Mouse (Mus musculus): ENCODE measurements at regions not wholly inside any gene's neighbourhood (a gene's known extent, or its start where the extent isn't known, plus 50 kb on each side); places are given as distances from the start of the nearest gene placed in this dataset.

GRCm38 (mm10) chr1:144317560-144317959 is 68.5 kb upstream of the Rgs1 start:
- Histone ChIP-seq H3K4me3 (ENCODE audit: insufficient read depth, poor library complexity, severe bottlenecking) (no peak overlapping the region), H3K79me3 (ENCODE audit: low read depth) (no peaks in the 10 kb centered on the region)

GRCm38 (mm10) chr1:144316251-144316650 is 67.2 kb upstream of the Rgs1 start:
- Histone ChIP-seq H3K4me3 (ENCODE audit: insufficient read depth, poor library complexity, severe bottlenecking) (no peak overlapping the region), H3K36me3 (ENCODE audit: control insufficient read depth, insufficient read depth) (no peaks in the 10 kb centered on the region), H3ac (ENCODE audit: control insufficient read depth, insufficient read length, low read depth) (no peak overlapping the region), H3K79me2 (ENCODE audit: control insufficient read depth, insufficient read depth) (no peaks in the 10 kb centered on the region), H3K27me3 (ENCODE audit: control insufficient read depth, insufficient read depth, insufficient read length) (no peaks in the 10 kb centered on the region), H3K79me3 (ENCODE audit: low read depth) (no peaks in the 10 kb centered on the region)
- TF ChIP-seq MYOD1 (IDR thresholded peaks at IDR 0.05; ENCODE audit: control insufficient read depth, insufficient read length, low read depth) (no peak), MYOG (IDR thresholded peaks at IDR 0.05; ENCODE audit: control insufficient read depth, extremely low read depth, insufficient read length) (no peak), FOSL1 (IDR thresholded peaks at IDR 0.05; ENCODE audit: insufficient read depth, low read length, poor library complexity, severe bottlenecking) (no peak), CEBPB (IDR thresholded peaks at IDR 0.05; ENCODE audit: low read depth) (no peak), USF1 (IDR thresholded peaks at IDR 0.05; ENCODE audit: low read depth) (no peak), CTCF (IDR thresholded peaks at IDR 0.05; ENCODE audit: control insufficient read depth, insufficient read depth, insufficient read length) (no peak), MAX (IDR thresholded peaks at IDR 0.05) (no peak)

More at GRCm38 (mm10) chr1:144317560-144317959, 68.5 kb upstream of the Rgs1 start:
- TF ChIP-seq MYOD1 (IDR thresholded peaks at IDR 0.05; ENCODE audit: control insufficient read depth, insufficient read length, low read depth): no peak
- no peak for TF ChIP-seq CEBPB (IDR thresholded peaks at IDR 0.05; ENCODE audit: low read depth)
- TF ChIP-seq USF1 (IDR thresholded peaks at IDR 0.05; ENCODE audit: low read depth): no peak
- no peak for TF ChIP-seq FOSL1 (IDR thresholded peaks at IDR 0.05; ENCODE audit: insufficient read depth, low read length, poor library complexity, severe bottlenecking)
- TF ChIP-seq MYOG (IDR thresholded peaks at IDR 0.05; ENCODE audit: control insufficient read depth, extremely low read depth, insufficient read length): no peak
- TF ChIP-seq MAX (IDR thresholded peaks at IDR 0.05): no peak
- no peak for TF ChIP-seq CTCF (IDR thresholded peaks at IDR 0.05; ENCODE audit: control insufficient read depth, insufficient read depth, insufficient read length)
- Histone ChIP-seq H3ac (ENCODE audit: control insufficient read depth, insufficient read length, low read depth) (no peak overlapping the region), H3K79me2 (ENCODE audit: control insufficient read depth, insufficient read depth) (no peaks in the 10 kb centered on the region), H3K27me3 (ENCODE audit: control insufficient read depth, insufficient read depth, insufficient read length) (no peaks in the 10 kb centered on the region), H3K36me3 (ENCODE audit: control insufficient read depth, insufficient read depth) (no peaks in the 10 kb centered on the region)

- H3K79me2 ChIP-seq (ENCODE audit: control insufficient read depth, insufficient read depth): no peaks in the 10 kb centered on the region
- TF ChIP-seq MYOD1 (IDR thresholded peaks at IDR 0.05; ENCODE audit: control insufficient read depth, insufficient read length, low read depth): no peak
- no peaks in the 10 kb centered on the region for H3K27me3 ChIP-seq (ENCODE audit: control insufficient read depth, insufficient read depth, insufficient read length)
- H3ac ChIP-seq (ENCODE audit: control insufficient read depth, insufficient read length, low read depth): no peak overlapping the region
- H3K4me3 ChIP-seq (ENCODE audit: insufficient read depth, poor library complexity, severe bottlenecking): no peak overlapping the region
- H3K79me3 ChIP-seq (ENCODE audit: low read depth): no peaks in the 10 kb centered on the region
- no peaks in the 10 kb centered on the region for H3K36me3 ChIP-seq (ENCODE audit: control insufficient read depth, insufficient read depth)
Observed at GRCm38 (mm10) chr1:144314382-144314781, 65.3 kb upstream of the Rgs1 start.

- no peaks in the 10 kb centered on the region for H3K79me3 ChIP-seq (ENCODE audit: low read depth)
- no peaks in the 10 kb centered on the region for H3K27me3 ChIP-seq (ENCODE audit: control insufficient read depth, insufficient read depth, insufficient read length)
- TF ChIP-seq FOSL1 (IDR thresholded peaks at IDR 0.05; ENCODE audit: insufficient read depth, low read length, poor library complexity, severe bottlenecking): no peak
- TF ChIP-seq MYOG (IDR thresholded peaks at IDR 0.05; ENCODE audit: control insufficient read depth, extremely low read depth, insufficient read length): no peak
- TF ChIP-seq MYOD1 (IDR thresholded peaks at IDR 0.05; ENCODE audit: control insufficient read depth, insufficient read length, low read depth): no peak
- no peak for TF ChIP-seq USF1 (IDR thresholded peaks at IDR 0.05; ENCODE audit: low read depth)
- no peak for TF ChIP-seq CTCF (IDR thresholded peaks at IDR 0.05; ENCODE audit: control insufficient read depth, insufficient read depth, insufficient read length)
- no peak for TF ChIP-seq CEBPB (IDR thresholded peaks at IDR 0.05; ENCODE audit: low read depth)
- TF ChIP-seq MAX (IDR thresholded peaks at IDR 0.05): no peak
Observed at GRCm38 (mm10) chr1:144313318-144313717, 64.3 kb upstream of the Rgs1 start.

GRCm38 (mm10) chr1:144309901-144310300 is 60.9 kb upstream of the Rgs1 start:
- Histone ChIP-seq H3K79me3 (ENCODE audit: low read depth) (no peaks in the 10 kb centered on the region), H3K4me3 (ENCODE audit: insufficient read depth, poor library complexity, severe bottlenecking) (no peak overlapping the region), H3K79me2 (ENCODE audit: control insufficient read depth, insufficient read depth) (no peaks in the 10 kb centered on the region), H3ac (ENCODE audit: control insufficient read depth, insufficient read length, low read depth) (no peak overlapping the region), H3K27me3 (ENCODE audit: control insufficient read depth, insufficient read depth, insufficient read length) (no peaks in the 10 kb centered on the region), H3K36me3 (ENCODE audit: control insufficient read depth, insufficient read depth) (no peaks in the 10 kb centered on the region)
- TF ChIP-seq CTCF (IDR thresholded peaks at IDR 0.05; ENCODE audit: control insufficient read depth, insufficient read depth, insufficient read length): no peak
- TF ChIP-seq FOSL1 (IDR thresholded peaks at IDR 0.05; ENCODE audit: insufficient read depth, low read length, poor library complexity, severe bottlenecking): no peak
- no peak for TF ChIP-seq CEBPB (IDR thresholded peaks at IDR 0.05; ENCODE audit: low read depth)
- no peak for TF ChIP-seq MAX (IDR thresholded peaks at IDR 0.05)
- no peak for TF ChIP-seq MYOG (IDR thresholded peaks at IDR 0.05; ENCODE audit: control insufficient read depth, extremely low read depth, insufficient read length)
- no peak for TF ChIP-seq USF1 (IDR thresholded peaks at IDR 0.05; ENCODE audit: low read depth)
- no peak for TF ChIP-seq MYOD1 (IDR thresholded peaks at IDR 0.05; ENCODE audit: control insufficient read depth, insufficient read length, low read depth)

More at GRCm38 (mm10) chr1:144313318-144313717, 64.3 kb upstream of the Rgs1 start:
- Histone ChIP-seq H3K4me3 (ENCODE audit: insufficient read depth, poor library complexity, severe bottlenecking) (no peak overlapping the region), H3ac (ENCODE audit: control insufficient read depth, insufficient read length, low read depth) (no peak overlapping the region), H3K36me3 (ENCODE audit: control insufficient read depth, insufficient read depth) (no peaks in the 10 kb centered on the region), H3K79me2 (ENCODE audit: control insufficient read depth, insufficient read depth) (no peaks in the 10 kb centered on the region)

GRCm38 (mm10) chr1:144308313-144308712 is 59.3 kb upstream of the Rgs1 start:
- Histone ChIP-seq H3K27me3 (ENCODE audit: control insufficient read depth, insufficient read depth, insufficient read length) (no peaks in the 10 kb centered on the region), H3ac (ENCODE audit: control insufficient read depth, insufficient read length, low read depth) (no peak overlapping the region), H3K79me2 (ENCODE audit: control insufficient read depth, insufficient read depth) (no peaks in the 10 kb centered on the region), H3K4me3 (ENCODE audit: insufficient read depth, poor library complexity, severe bottlenecking) (no peak overlapping the region), H3K36me3 (ENCODE audit: control insufficient read depth, insufficient read depth) (no peaks in the 10 kb centered on the region), H3K79me3 (ENCODE audit: low read depth) (no peaks in the 10 kb centered on the region)
- TF ChIP-seq MYOD1 (IDR thresholded peaks at IDR 0.05; ENCODE audit: control insufficient read depth, insufficient read length, low read depth) (no peak), CEBPB (IDR thresholded peaks at IDR 0.05; ENCODE audit: low read depth) (no peak), MYOG (IDR thresholded peaks at IDR 0.05; ENCODE audit: control insufficient read depth, extremely low read depth, insufficient read length) (no peak), MAX (IDR thresholded peaks at IDR 0.05) (no peak), USF1 (IDR thresholded peaks at IDR 0.05; ENCODE audit: low read depth) (no peak), FOSL1 (IDR thresholded peaks at IDR 0.05; ENCODE audit: insufficient read depth, low read length, poor library complexity, severe bottlenecking) (no peak), CTCF (IDR thresholded peaks at IDR 0.05; ENCODE audit: control insufficient read depth, insufficient read depth, insufficient read length) (no peak)
